Mouse (Mus musculus) ovary, postnatal 10 days (tissue): ENCODE data around the gene Nacad.

Experiments used
- DNase-seq: peaks from one replicate; pipeline ENCODE4 v3.0.0; 2022; ENCODE audit warnings: low spot score

The Nacad gene

GRCm38 (mm10) chr11:6580065-6580750 is 25.6 kb downstream of the Nacad start:
- no peak for DNase-seq

- DNase-seq: no peak
Measured at GRCm38 (mm10) chr11:6579361-6579760, 26.5 kb downstream of the Nacad start.

- no peak for DNase-seq
Measured at GRCm38 (mm10) chr11:6576151-6576550, 29.7 kb downstream of the Nacad start.

DNA sequence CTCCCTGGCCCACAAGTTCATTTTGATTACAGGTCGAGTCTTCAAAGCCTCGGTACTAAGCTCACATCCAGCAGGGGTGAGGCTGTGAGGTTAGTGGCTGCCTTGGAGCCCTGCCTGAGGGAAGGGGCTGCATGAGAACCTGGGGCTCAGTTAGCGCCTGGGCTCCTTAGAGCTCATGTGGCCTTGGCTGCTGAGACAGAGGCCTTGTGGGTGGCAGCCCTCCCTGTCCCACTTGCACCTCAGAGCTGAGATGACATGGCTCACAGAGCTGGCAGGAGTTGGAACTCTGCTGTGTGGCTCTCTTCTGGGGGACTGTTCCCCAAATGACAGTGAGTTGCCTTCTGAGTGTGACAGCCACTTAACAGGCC is 36.5 kb downstream of the Nacad start:
- DNase-seq: no peak

- DNase-seq: no peak
Measured at GRCm38 (mm10) chr11:6568584-6569409, 37.1 kb downstream of the Nacad start.

DNA sequence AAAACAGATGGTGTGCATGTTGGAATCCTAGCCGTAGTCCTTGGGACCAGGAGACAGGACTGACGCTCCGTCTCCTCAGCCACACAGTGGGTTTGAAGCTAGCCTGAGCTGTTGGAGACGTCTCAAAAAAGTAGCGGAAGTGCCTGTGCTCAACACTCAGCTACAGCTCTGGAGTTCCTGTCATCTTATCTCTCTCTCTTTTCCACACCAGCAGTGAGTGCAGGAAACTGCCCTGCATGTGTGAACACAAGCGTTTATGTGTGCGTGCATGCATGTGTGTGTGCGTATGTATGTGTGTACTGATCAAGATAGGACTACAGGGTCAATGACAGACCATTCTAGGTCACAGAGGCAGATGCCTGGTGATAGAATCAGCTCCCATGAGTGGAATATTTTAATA is 37.9 kb downstream of the Nacad start:
- no peak for DNase-seq

DNA sequence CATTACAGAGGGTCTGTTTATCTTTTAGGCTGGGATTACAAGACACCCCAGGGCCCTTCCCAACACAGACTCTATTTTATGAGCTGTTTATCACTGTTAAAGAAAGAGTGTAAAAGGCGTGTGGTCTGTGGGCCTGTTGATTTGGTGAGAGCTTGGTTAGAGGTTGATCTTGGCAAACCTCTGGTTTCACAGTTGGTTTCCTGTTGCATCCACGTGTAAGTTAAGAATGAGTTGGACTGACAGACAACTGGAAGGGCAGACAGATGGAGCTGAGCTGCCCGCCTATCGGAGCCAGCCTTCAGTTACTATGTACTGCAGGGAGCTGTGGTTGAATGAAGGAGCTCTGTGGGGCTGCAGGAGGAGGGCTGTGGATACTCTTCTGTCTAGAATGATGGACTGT is 39.4 kb downstream of the Nacad start:
- DNase-seq: no peak

DNA sequence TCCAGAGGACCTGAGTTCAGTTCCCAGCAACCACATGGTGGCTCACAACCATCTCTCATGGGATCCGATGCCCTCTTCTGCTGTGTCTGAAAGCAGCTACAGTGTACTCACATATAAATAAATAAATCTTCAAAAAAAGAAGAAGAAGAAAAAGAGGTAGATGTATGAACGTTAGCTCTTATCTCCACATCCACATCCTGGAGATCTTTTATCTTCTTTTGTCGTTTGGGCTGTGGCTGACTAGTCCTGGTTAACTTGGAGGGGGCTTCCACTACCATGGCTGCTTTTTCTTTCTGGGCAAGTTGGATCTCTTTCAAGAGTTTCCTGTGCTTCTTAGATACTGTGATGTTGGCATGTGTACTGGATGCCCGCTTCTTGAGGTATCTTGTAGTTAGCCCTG is 42.7 kb downstream of the Nacad start:
- no peak for DNase-seq

- no peak for DNase-seq
Measured at GRCm38 (mm10) chr11:6562359-6562758, 43.5 kb downstream of the Nacad start.

- DNase-seq: no peak
Measured at GRCm38 (mm10) chr11:6561474-6561873, 44.4 kb downstream of the Nacad start.

DNA sequence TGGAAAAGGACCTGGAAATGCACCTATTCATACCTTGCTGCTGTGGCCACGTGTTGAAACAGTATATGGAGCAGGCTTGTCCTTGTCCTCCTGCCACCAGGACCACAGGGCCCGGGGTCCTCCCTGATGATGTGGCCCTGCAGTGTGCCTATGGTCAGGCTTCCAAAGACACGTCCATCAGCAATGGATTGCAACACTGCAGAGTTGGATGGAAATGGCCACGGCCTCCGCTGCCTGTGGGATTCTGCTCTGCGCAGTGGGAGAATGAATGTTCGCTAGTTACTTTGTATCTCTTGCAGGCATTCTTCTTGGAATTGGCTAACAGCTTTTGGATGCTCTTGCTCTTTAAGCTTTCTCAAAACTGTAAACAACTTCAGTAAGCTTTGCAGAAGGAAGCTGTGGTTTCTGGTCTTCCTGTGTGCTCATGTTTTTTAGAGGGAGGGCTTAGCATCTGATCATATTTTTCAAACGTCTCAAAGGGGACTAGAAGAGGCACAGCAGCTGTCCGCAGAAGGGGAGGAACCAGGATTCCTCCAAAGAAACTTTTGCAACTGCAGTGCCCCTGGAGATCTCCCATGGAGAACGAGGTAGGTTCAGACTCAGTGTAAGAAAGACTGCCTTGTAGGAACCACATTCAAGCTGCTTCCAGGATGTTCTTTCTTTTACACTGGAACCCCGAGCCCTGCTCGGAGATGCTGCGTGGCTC is 45.0 kb downstream of the Nacad start:
- no peak for DNase-seq

GRCm38 (mm10) chr11:6559996-6560395 is 45.9 kb downstream of the Nacad start:
- no peak for DNase-seq

DNA sequence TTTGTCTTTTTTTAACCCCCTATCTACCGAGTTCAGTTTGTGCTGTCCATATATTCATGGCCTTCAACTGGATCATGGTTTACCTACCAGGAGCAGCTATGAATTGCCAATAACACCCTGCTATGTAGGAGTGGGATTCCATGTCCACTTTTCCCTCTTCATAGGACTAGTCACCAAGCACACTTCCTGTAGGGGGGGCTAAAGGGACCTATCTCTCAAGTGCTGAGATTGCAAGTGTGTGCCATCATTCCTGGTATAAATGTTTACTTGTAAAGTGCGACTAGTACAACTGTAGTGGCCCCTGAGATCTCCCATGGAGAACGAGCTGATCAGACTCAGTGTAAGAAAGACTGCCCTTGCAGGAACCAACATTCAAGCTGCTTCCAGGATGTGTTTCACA is 47.6 kb downstream of the Nacad start:
- no peak for DNase-seq

DNA sequence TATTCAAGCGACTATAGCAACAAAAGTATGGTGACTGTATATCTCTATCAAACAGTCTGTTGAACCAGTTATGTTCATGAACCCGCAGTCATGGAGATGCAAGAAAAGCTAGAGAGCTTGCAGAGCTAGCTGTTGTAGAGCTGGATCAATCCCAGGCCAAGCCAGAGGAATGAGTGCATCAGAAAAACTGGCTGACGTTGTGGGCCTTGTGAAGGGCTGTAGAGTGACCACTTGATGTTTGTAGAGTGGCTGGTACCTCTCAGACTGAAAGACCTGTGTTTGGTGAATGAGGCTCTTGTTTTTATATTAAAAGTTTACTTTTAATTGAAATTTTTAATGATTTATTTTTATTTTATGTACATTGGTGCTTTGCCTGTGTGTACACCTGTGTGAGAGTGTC is 55.7 kb downstream of the Nacad start:
- no peak for DNase-seq

DNA sequence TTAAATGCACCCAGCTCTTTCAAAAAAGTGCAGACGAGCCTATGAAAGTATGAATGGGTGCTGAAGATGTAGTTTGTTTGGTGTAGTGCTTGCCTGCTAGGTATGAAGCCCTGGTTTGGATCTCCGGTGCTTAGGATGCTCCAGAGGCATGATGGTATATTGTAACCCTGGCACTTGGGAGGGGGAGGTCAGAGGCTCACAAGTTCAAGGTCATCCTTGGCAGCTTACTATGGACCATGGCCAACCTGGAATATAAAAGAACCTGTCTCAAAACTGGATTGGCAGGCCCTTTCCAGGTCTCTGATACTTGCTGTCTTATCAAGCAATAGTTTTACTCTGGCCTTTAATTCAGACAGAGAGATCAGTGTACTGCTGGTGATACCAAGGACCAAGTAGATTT is 56.1 kb downstream of the Nacad start:
- DNase-seq: no peak
